Mouse (Mus musculus) embryonic fibroblast, embryonic 13.5 days (primary cell): ENCODE results near the gene Lypd6. TPM values are rescaled to one million over a fixed set of nuclear protein-coding genes. Genes with fewer than 3 reads are reported as not detected.

ENCODE experiments used
- H3K27ac ChIP-seq: 2 replicates; pipeline ENCODE4 v1.5.1; 2012; ENCODE audit warnings: low read length, control low read depth, inconsistent platforms; ENCODE audit not compliant: insufficient read depth
- H3K4me1 ChIP-seq: 2 replicates; pipeline ENCODE4 v1.6.1; 2011; ENCODE audit warnings: low read length; ENCODE audit not compliant: control insufficient read depth, insufficient read depth
- H3K4me3 ChIP-seq: 2 replicates; pipeline ENCODE4 v1.5.1; 2011; ENCODE audit warnings: mild to moderate bottlenecking, control low read depth, low read length; ENCODE audit not compliant: insufficient read depth
- CTCF ChIP-seq: IDR thresholded peaks from 2 replicates; pipeline ENCODE4 v1.5.1; 2011; ENCODE audit warnings: mild to moderate bottlenecking, control low read depth, low read length, moderate library complexity, borderline replicate concordance; ENCODE audit not compliant: insufficient read depth
- POLR2A ChIP-seq: IDR thresholded peaks from 2 replicates; pipeline ENCODE4 v1.6.1; 2011; ENCODE audit warnings: low read depth, mild to moderate bottlenecking, control low read depth, low read length, moderate library complexity
- polyA plus RNA-seq: library from polyadenylated mRNA; stranded (reverse); fragments of >200 nt; gene quantifications from 2 replicates; pipeline ENCODE4 v1.2.4, GENCODE M21; 2011; ENCODE audit warnings: low read depth; ENCODE audit not compliant: missing spikeins, insufficient read length

Gene Lypd6
- 1.0 and 2.2 TPM in 2 replicates for polyA plus RNA-seq

GRCm38 (mm10) chr2:50066246-50066967 is at the start of gene Lypd6:
TSS of gene Lypd6 (plus strand) at chr2:50066429.
- Histone ChIP-seq H3K4me3 (peak within 1 kb of the TSS; percentile 44), H3K27ac (no peak within 1 kb of the TSS), H3K4me1 (no peaks in the 10 kb centered on the region; the same call in 1 of the 2 replicates)
- no peak for TF ChIP-seq CTCF
- TF ChIP-seq POLR2A, result 0 out of 2 replicates have a peak, but pooled peaks have one; percentile 20

- H3K4me3 ChIP-seq, result no peak overlapping the region
- no peaks in the 10 kb centered on the region for H3K4me1 ChIP-seq
- H3K27ac ChIP-seq, result no peak overlapping the region
- no peak for TF ChIP-seq POLR2A
These were observed 46.8 kb upstream of the Lypd6 start for GRCm38 (mm10) chr2:50019477-50019876.

GRCm38 (mm10) chr2:50025549-50025948 is 40.7 kb upstream of the Lypd6 start:
- no peaks in the 10 kb centered on the region for H3K4me1 ChIP-seq
- no peak overlapping the region for H3K4me3 ChIP-seq
- no peak overlapping the region for H3K27ac ChIP-seq
- TF ChIP-seq POLR2A (no peak), CTCF (no peak)

GRCm38 (mm10) chr2:50028930-50029329 is 37.3 kb upstream of the Lypd6 start:
- H3K27ac ChIP-seq, result no peak overlapping the region
- H3K4me1 ChIP-seq, result no peaks in the 10 kb centered on the region
- no peak for TF ChIP-seq POLR2A
- no peak for TF ChIP-seq CTCF
- H3K4me3 ChIP-seq, result no peak overlapping the region

GRCm38 (mm10) chr2:50044170-50044870 is 21.9 kb upstream of the Lypd6 start:
- no peak overlapping the region for H3K27ac ChIP-seq
- no peaks in the 10 kb centered on the region for H3K4me1 ChIP-seq
- H3K4me3 ChIP-seq, result no peak overlapping the region
- TF ChIP-seq POLR2A (no peak), CTCF (no peak)

GRCm38 (mm10) chr2:50044871-50045470 is 21.3 kb upstream of the Lypd6 start:
- no peak for TF ChIP-seq CTCF
- TF ChIP-seq POLR2A, result no peak
- Histone ChIP-seq H3K4me1 (no peaks in the 10 kb centered on the region), H3K27ac (no peak overlapping the region), H3K4me3 (no peak overlapping the region)

- Histone ChIP-seq H3K4me3 (no peak overlapping the region), H3K27ac (no peak overlapping the region), H3K4me1 (no peaks in the 10 kb centered on the region)
- no peak for TF ChIP-seq CTCF
- no peak for TF ChIP-seq POLR2A
These were observed 20.4 kb upstream of the Lypd6 start for GRCm38 (mm10) chr2:50045841-50046240.

- Histone ChIP-seq H3K4me3 (no peak overlapping the region), H3K27ac (no peak overlapping the region), H3K4me1 (no peaks in the 10 kb centered on the region)
- no peak for TF ChIP-seq CTCF
- TF ChIP-seq POLR2A, result no peak
These were observed 17.8 kb upstream of the Lypd6 start for GRCm38 (mm10) chr2:50048442-50048841.

GRCm38 (mm10) chr2:50053893-50054292 is 12.3 kb upstream of the Lypd6 start:
- no peaks in the 10 kb centered on the region for H3K4me1 ChIP-seq
- H3K27ac ChIP-seq, result no peak overlapping the region
- no peak overlapping the region for H3K4me3 ChIP-seq
- TF ChIP-seq POLR2A, result no peak
- no peak for TF ChIP-seq CTCF

GRCm38 (mm10) chr2:50065902-50066245 is 355 bp upstream of the Lypd6 start:
- Histone ChIP-seq H3K4me3 (peak overlapping the region; percentile 44), H3K4me1 (no peaks in the 10 kb centered on the region; the same call in 1 of the 2 replicates), H3K27ac (no peak overlapping the region)
- TF ChIP-seq POLR2A (no peak), CTCF (no peak)
